Comparison of ENCODE assay signal across 9 mouse cellular contexts in genomic region chr7:116131390-116131789, GRCm38 (mm10). TPM values are rescaled to one million over a fixed set of nuclear protein-coding genes. Genes with fewer than 3 reads are reported as not detected.
DNase-seq lines count a peak whose midpoint lies in the region; ATAC-seq and TF ChIP-seq lines count a peak whose summit lies in the region.
"Had no signal": no experiment of that assay in that cellular context is flagged by ENCODE, and none has a peak within 500 bp of the region (broad histone marks: within the 10 kb centered on the region; RNA-seq: fewer than 3 reads in every experiment).

No protein-coding gene starts in this region.

- H3K27me3 ChIP-seq in heart, postnatal 0 days (ENCODE audit: control insufficient read depth, insufficient read depth, low read length): no peaks in the 10 kb centered on the region
- H3K27me3 ChIP-seq in neural tube, embryonic 15.5 days (replicated peaks): no peaks in the 10 kb centered on the region
- H3K27me3 ChIP-seq: limb, embryonic 15.5 days had no signal

- intact Hi-C loops in left cerebral cortex, postnatal 4 days (cut with DNase I): no loop called here

- no peak for ATAC-seq in heart, postnatal 0 days (ENCODE audit: insufficient read depth, low read depth)
- ATAC-seq in neural tube, embryonic 15.5 days (ENCODE audit: low FRiP score): peak; percentile 79; the same call in 1 of the 2 replicates
- no peak for ATAC-seq in CD4-positive, CD25-positive, alpha-beta regulatory T cell, adult 4 months

- H3K4me2 ChIP-seq in heart, postnatal 0 days (ENCODE audit: low read depth, low read length): no peak overlapping the region
- H3K4me2 ChIP-seq in neural tube, embryonic 15.5 days: no peak overlapping the region
- H3K4me2 ChIP-seq: limb, embryonic 15.5 days had no signal

- no peak overlapping the region for H3K4me3 ChIP-seq in heart, postnatal 0 days (ENCODE audit: low read depth, low read length)
- H3K4me3 ChIP-seq in neural tube, embryonic 15.5 days (replicated peaks): no peak overlapping the region
- H3K4me3 ChIP-seq: limb, embryonic 15.5 days had no signal

- H3K36me3 ChIP-seq in heart, postnatal 0 days (replicated peaks; ENCODE audit: control insufficient read depth, insufficient read depth, low read length): peaks cover 35% of the 10 kb centered on the region
- no peaks in the 10 kb centered on the region for H3K36me3 ChIP-seq in neural tube, embryonic 15.5 days
- H3K36me3 ChIP-seq: limb, embryonic 15.5 days had no signal

- peak; percentile 46 to 69 for DNase-seq in adrenal gland, adult (ENCODE audit: inconsistent age in 2 of 2, low spot score in 1 of 2)
- no peak for DNase-seq in adrenal gland, adult 18-20 months (ENCODE audit: low spot score in 2 of 2)
- DNase-seq in left cerebral cortex, postnatal 4 days: peak; percentile 70
- DNase-seq in left cerebral cortex, adult 11 months (ENCODE audit: low spot score): no peak
- DNase-seq in heart, postnatal 0 days (ENCODE audit: low spot score): no peak
- DNase-seq in layer of hippocampus, postnatal 25 days (ENCODE audit: extremely low spot score in 1 of 2, low spot score in 1 of 2): no peak

- H3K9ac ChIP-seq in heart, postnatal 0 days (replicated peaks; ENCODE audit: low read depth, low read length): no peak overlapping the region
- no peak overlapping the region for H3K9ac ChIP-seq in neural tube, embryonic 15.5 days (replicated peaks)
- H3K9ac ChIP-seq: limb, embryonic 15.5 days had no signal

- 23% methylated on average over 4 of the region's 4 CpGs for WGBS in heart, postnatal 0 days
- WGBS in neural tube, embryonic 15.5 days: 24% methylated on average over 4 of the region's 4 CpGs

- 0 out of 2 replicates have a peak, but pooled peaks cover 7% of the 10 kb centered on the region for H3K4me1 ChIP-seq in heart, postnatal 0 days (ENCODE audit: control insufficient read depth, insufficient read depth)
- peaks cover 8% of the 10 kb centered on the region for H3K4me1 ChIP-seq in neural tube, embryonic 15.5 days

- TF ChIP-seq EP300 in heart, postnatal 0 days (IDR thresholded peaks at IDR 0.05; ENCODE audit: low read depth): no peak

- peak; percentile 18; the same call in 1 of the 2 replicates for TF ChIP-seq CTCF in heart, postnatal 0 days (IDR thresholded peaks at IDR 0.05; ENCODE audit: low read depth)

- H3K9me3 ChIP-seq in heart, postnatal 0 days (replicated peaks; ENCODE audit: control insufficient read depth, low read length): no peaks in the 10 kb centered on the region
- H3K9me3 ChIP-seq in neural tube, embryonic 15.5 days (replicated peaks): no peaks in the 10 kb centered on the region
- H3K9me3 ChIP-seq: limb, embryonic 15.5 days had no signal

- H3K27ac ChIP-seq in heart, postnatal 0 days (ENCODE audit: low read depth): no peak overlapping the region
- H3K27ac ChIP-seq in neural tube, embryonic 15.5 days (replicated peaks): peak overlapping the region; percentile 75
- H3K27ac ChIP-seq: limb, embryonic 15.5 days had no signal

RNA-seq across cellular contexts. Expression of gene Gm4353, which starts 47.0 kb away (rescaled TPM):
- 1 to 10 TPM; 3.9 to 4.9 TPM for total RNA-seq in adrenal gland, adult 18-20 months (2021)
- 1 to 10 TPM; 3.9 to 4.6 TPM for total RNA-seq in left cerebral cortex, postnatal 4 days (2021)
- 0.12 and 0.19 TPM in 2 replicates for total RNA-seq in heart, postnatal 0 days (2014; rRNA removed; ENCODE audit: low replicate concordance)
- 0.16 and 0.25 TPM in 2 replicates for polyA plus RNA-seq in heart, postnatal 0 days (2015; fragmentation: Nextera tagmentation; extraction: Ambion mirVana)
- polyA plus RNA-seq in neural tube, embryonic 15.5 days (2015; fragmentation: Nextera tagmentation; extraction: Ambion mirVana): 0.89 and 1.7 TPM in 2 replicates
- total RNA-seq in layer of hippocampus, postnatal 25 days (2021): 1 to 10 TPM; 2.3 to 2.4 TPM
- polyA plus RNA-seq in CD4-positive, CD25-positive, alpha-beta regulatory T cell, adult 4 months (2017; shearing (Covaris generic)): 1 to 10 TPM in 1 of 2 experiments, under 1 TPM in 1; 0.87 to 1.9 TPM

Comparison
In these comparisons a context has a peak if more than half of its experiments do, and no peak if none do; other contexts are left out.
1. DNase-seq: peak in adrenal gland, adult (2 of 2) and left cerebral cortex, postnatal 4 days (single experiment); none in adrenal gland, adult 18-20 months (0 of 2), left cerebral cortex, adult 11 months (single experiment), heart, postnatal 0 days (single experiment) and layer of hippocampus, postnatal 25 days (0 of 2).